Mouse (Mus musculus): ENCODE data around the gene Adgrl2. TPM values are rescaled to one million over a fixed set of nuclear protein-coding genes. Genes with fewer than 3 reads are reported as not detected.

Gene Adgrl2
- polyA plus RNA-seq, 1 experiment = 2.4 TPM

GRCm38 (mm10) chr3:148854306-148854910 lies 135.9 kb downstream of the Adgrl2 start:
- no peak for TF ChIP-seq POLR2A (IDR thresholded peaks at IDR 0.05; ENCODE audit: borderline replicate concordance, control insufficient read depth, low read depth, low read length)
- no peak for TF ChIP-seq CTCF (IDR thresholded peaks at IDR 0.05; ENCODE audit: control insufficient read depth, insufficient read depth, low read length)
- WGBS = 82% methylated on average over 12 of the region's 12 CpGs
- H3K4me1 ChIP-seq (ENCODE audit: control insufficient read depth, insufficient read depth, low read length) = peaks cover 1% of the 10 kb centered on the region
- no peak overlapping the region for H3K27ac ChIP-seq (ENCODE audit: control insufficient read depth, insufficient read depth, low read depth, low read length, poor library complexity)
- no peak overlapping the region for H3K4me3 ChIP-seq (replicated peaks; ENCODE audit: control insufficient read depth, low read depth, low read length)

- TF ChIP-seq POLR2A (IDR thresholded peaks at IDR 0.05; ENCODE audit: borderline replicate concordance, control insufficient read depth, low read depth, low read length) (no peak), CTCF (IDR thresholded peaks at IDR 0.05; ENCODE audit: control insufficient read depth, insufficient read depth, low read length) (no peak)
- H3K4me1 ChIP-seq (ENCODE audit: control insufficient read depth, insufficient read depth, low read length) = peaks cover 1% of the 10 kb centered on the region
- H3K27ac ChIP-seq (ENCODE audit: control insufficient read depth, insufficient read depth, low read depth, low read length, poor library complexity) = no peak overlapping the region
- 85% methylated on average over 8 of the region's 8 CpGs for WGBS
- H3K4me3 ChIP-seq (replicated peaks; ENCODE audit: control insufficient read depth, low read depth, low read length) = no peak overlapping the region
Observed at GRCm38 (mm10) chr3:148853372-148853771, 137.0 kb downstream of the Adgrl2 start.

GRCm38 (mm10) chr3:148852556-148852955 lies 137.8 kb downstream of the Adgrl2 start:
- H3K4me3 ChIP-seq (replicated peaks; ENCODE audit: control insufficient read depth, low read depth, low read length) = no peak overlapping the region
- no peak for TF ChIP-seq CTCF (IDR thresholded peaks at IDR 0.05; ENCODE audit: control insufficient read depth, insufficient read depth, low read length)
- TF ChIP-seq POLR2A (IDR thresholded peaks at IDR 0.05; ENCODE audit: borderline replicate concordance, control insufficient read depth, low read depth, low read length) = no peak
- WGBS = 18% methylated on average over 12 of the region's 12 CpGs
- peaks cover 1% of the 10 kb centered on the region for H3K4me1 ChIP-seq (ENCODE audit: control insufficient read depth, insufficient read depth, low read length)
- no peak overlapping the region; the same call in 1 of the 2 replicates for H3K27ac ChIP-seq (ENCODE audit: control insufficient read depth, insufficient read depth, low read depth, low read length, poor library complexity)

- no peak for TF ChIP-seq CTCF (IDR thresholded peaks at IDR 0.05; ENCODE audit: control insufficient read depth, insufficient read depth, low read length)
- peaks cover 1% of the 10 kb centered on the region for H3K4me1 ChIP-seq (ENCODE audit: control insufficient read depth, insufficient read depth, low read length)
Observed at GRCm38 (mm10) chr3:148850821-148851220, 139.5 kb downstream of the Adgrl2 start.

GRCm38 (mm10) chr3:148848366-148848765 lies 142.0 kb downstream of the Adgrl2 start:
- 85% methylated on average over 2 of the region's 2 CpGs for WGBS
- H3K4me3 ChIP-seq (replicated peaks; ENCODE audit: control insufficient read depth, low read depth, low read length) = no peak overlapping the region
- TF ChIP-seq POLR2A (IDR thresholded peaks at IDR 0.05; ENCODE audit: borderline replicate concordance, control insufficient read depth, low read depth, low read length) (no peak), CTCF (IDR thresholded peaks at IDR 0.05; ENCODE audit: control insufficient read depth, insufficient read depth, low read length) (no peak)
- H3K4me1 ChIP-seq (ENCODE audit: control insufficient read depth, insufficient read depth, low read length) = peaks cover 1% of the 10 kb centered on the region
- no peak overlapping the region for H3K27ac ChIP-seq (ENCODE audit: control insufficient read depth, insufficient read depth, low read depth, low read length, poor library complexity)

More at GRCm38 (mm10) chr3:148850821-148851220, 139.5 kb downstream of the Adgrl2 start:
- H3K27ac ChIP-seq (ENCODE audit: control insufficient read depth, insufficient read depth, low read depth, low read length, poor library complexity) = no peak overlapping the region
- WGBS = 80% methylated on average over 4 of the region's 4 CpGs
- no peak overlapping the region for H3K4me3 ChIP-seq (replicated peaks; ENCODE audit: control insufficient read depth, low read depth, low read length)

GRCm38 (mm10) chr3:148844182-148844581 lies 146.2 kb downstream of the Adgrl2 start:
- no peak overlapping the region for H3K4me3 ChIP-seq (replicated peaks; ENCODE audit: control insufficient read depth, low read depth, low read length)
- no peaks in the 10 kb centered on the region for H3K4me1 ChIP-seq (ENCODE audit: control insufficient read depth, insufficient read depth, low read length)
- WGBS = 49% methylated on average over 6 of the region's 6 CpGs
- no peak for TF ChIP-seq CTCF (IDR thresholded peaks at IDR 0.05; ENCODE audit: control insufficient read depth, insufficient read depth, low read length)
- TF ChIP-seq POLR2A (IDR thresholded peaks at IDR 0.05; ENCODE audit: borderline replicate concordance, control insufficient read depth, low read depth, low read length) = no peak
- H3K27ac ChIP-seq (ENCODE audit: control insufficient read depth, insufficient read depth, low read depth, low read length, poor library complexity) = no peak overlapping the region

- 91% methylated on average over 7 of the region's 7 CpGs for WGBS
- no peaks in the 10 kb centered on the region for H3K4me1 ChIP-seq (ENCODE audit: control insufficient read depth, insufficient read depth, low read length)
- TF ChIP-seq CTCF (IDR thresholded peaks at IDR 0.05; ENCODE audit: control insufficient read depth, insufficient read depth, low read length) (no peak), POLR2A (IDR thresholded peaks at IDR 0.05; ENCODE audit: borderline replicate concordance, control insufficient read depth, low read depth, low read length) (no peak)
- H3K27ac ChIP-seq (ENCODE audit: control insufficient read depth, insufficient read depth, low read depth, low read length, poor library complexity) = no peak overlapping the region
- no peak overlapping the region for H3K4me3 ChIP-seq (replicated peaks; ENCODE audit: control insufficient read depth, low read depth, low read length)
Observed at GRCm38 (mm10) chr3:148842533-148842932, 147.8 kb downstream of the Adgrl2 start.

- WGBS = 92% methylated on average over 13 of the region's 13 CpGs
- Histone ChIP-seq H3K4me3 (replicated peaks; ENCODE audit: control insufficient read depth, low read depth, low read length) (no peak overlapping the region), H3K4me1 (ENCODE audit: control insufficient read depth, insufficient read depth, low read length) (no peaks in the 10 kb centered on the region), H3K27ac (ENCODE audit: control insufficient read depth, insufficient read depth, low read depth, low read length, poor library complexity) (no peak overlapping the region)
- TF ChIP-seq CTCF (IDR thresholded peaks at IDR 0.05; ENCODE audit: control insufficient read depth, insufficient read depth, low read length) (no peak), POLR2A (IDR thresholded peaks at IDR 0.05; ENCODE audit: borderline replicate concordance, control insufficient read depth, low read depth, low read length) (no peak)
Observed at GRCm38 (mm10) chr3:148838835-148839296, 151.5 kb downstream of the Adgrl2 start.

All from bone marrow, adult 2 months (tissue).